Mouse (Mus musculus): Measurements from ENCODE around the gene Rad51b. TPM values are rescaled to one million over a fixed set of nuclear protein-coding genes. Genes with fewer than 3 reads are reported as not detected.
"Not testable (repeated sequence)": the region's sequence is repeated elsewhere in the genome, so short reads cannot be mapped to it uniquely, and the experiment has no call there.

Rad51b gene
- polyA plus RNA-seq, 1 experiment from 2014 or later = 1.4 TPM

DNA sequence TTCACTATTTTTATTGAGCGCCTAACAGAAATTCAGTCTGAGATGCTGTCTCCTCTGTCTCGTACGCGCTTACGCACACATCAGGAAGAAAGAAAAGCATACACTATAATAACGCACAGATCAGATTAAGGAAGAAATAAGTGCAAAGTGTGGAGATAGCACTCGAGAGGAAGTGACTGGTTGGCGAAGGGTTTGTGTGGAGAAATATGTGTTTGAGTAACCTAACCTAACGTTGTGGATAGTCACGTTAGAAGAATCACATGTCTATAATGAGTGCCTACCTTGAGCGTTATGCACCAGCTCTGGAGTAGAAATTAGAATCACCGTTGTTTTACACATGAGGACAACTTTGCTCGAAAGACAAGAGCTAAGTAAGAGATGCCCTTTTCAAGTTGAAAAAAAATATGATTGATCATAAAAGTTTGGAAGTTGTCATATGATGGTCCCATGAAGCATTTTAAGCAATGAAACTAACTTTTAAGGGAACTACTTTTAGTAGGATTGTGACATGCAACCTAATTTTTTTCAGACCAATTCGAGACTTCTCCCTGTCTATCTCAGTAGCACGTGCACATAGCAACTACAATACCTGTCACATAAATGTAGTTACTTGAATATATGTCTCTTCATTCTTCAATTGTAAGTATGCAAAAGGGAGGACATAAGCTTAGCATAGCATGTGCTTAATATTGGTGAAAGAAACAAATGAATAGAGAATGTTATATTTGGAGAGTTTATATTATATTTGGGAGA, 978 bp downstream of the Rad51b start:
- Histone ChIP-seq H3K27ac (replicated peaks) (no peak overlapping the region), H3K27me3 (no peaks in the 10 kb centered on the region), H3K9ac (peak overlapping the region; percentile 48), H3K9me3 (no peaks in the 10 kb centered on the region), H3K4me2 (peak overlapping the region; percentile 66), H3K4me3 (peak overlapping the region; percentile 72), H3K36me3 (peaks cover 4% of the 10 kb centered on the region; the same call in 1 of the 2 replicates), H3K4me1 (replicated peaks) (peaks cover 28% of the 10 kb centered on the region)
- no peak for ATAC-seq (ENCODE audit: low read depth)
- 17% methylated on average over 15 of the region's 15 CpGs for WGBS

DNA sequence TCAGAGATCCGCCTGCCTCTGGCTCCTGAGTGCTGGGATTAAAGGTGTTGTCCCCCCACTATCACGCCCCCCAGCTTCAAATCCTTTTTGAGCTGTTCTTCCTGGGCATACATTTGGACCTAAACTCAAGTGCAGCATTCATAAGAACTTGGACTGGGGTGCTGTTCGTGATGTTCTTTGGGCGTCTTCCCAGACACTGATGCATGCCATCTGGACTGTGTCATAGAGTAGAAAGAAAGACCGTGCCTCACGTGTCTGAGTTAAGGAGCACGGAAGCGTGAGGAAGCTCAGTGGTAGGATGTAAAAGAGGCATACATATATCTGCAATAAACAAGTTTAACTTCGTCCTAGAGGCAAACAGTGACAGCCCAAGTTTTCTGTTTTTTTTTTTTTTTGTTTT, 4.7 kb downstream of the Rad51b start:
- no peaks in the 10 kb centered on the region for H3K9me3 ChIP-seq
- H3K27ac ChIP-seq (replicated peaks) = no peak overlapping the region
- H3K4me3 ChIP-seq = no peak overlapping the region
- H3K27me3 ChIP-seq = no peaks in the 10 kb centered on the region
- 92% methylated on average over 9 of the region's 9 CpGs for WGBS
- no peak overlapping the region for H3K4me2 ChIP-seq
- H3K4me1 ChIP-seq (replicated peaks) = peaks cover 7% of the 10 kb centered on the region
- H3K9ac ChIP-seq = no peak overlapping the region
- ATAC-seq (ENCODE audit: low read depth) = no peak
- H3K36me3 ChIP-seq = no peaks in the 10 kb centered on the region

DNA sequence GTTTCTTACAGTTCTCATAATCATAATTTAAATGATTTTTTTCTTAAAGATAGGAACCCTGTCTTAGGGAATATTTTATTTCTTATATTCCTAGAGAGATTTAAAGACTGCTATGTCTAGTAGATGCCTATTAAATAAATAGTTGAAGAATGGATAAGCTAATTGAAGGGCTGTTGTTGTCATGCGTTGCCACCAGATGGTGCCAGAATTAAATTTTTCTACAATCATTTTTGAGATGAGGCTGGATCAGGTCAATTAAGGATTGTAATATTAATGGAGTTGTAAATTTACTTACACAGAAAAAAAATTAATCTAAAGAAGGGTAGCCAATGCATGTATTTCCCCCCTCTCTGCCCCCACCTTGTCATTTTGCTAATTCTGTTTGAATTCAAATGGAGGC, 8.0 kb downstream of the Rad51b start:
- 52% methylated on average over 1 of the region's 1 CpGs for WGBS
- no peaks in the 10 kb centered on the region for H3K9me3 ChIP-seq
- H3K9ac ChIP-seq = no peak overlapping the region
- no peak for ATAC-seq (ENCODE audit: low read depth)
- no peak overlapping the region for H3K4me2 ChIP-seq
- no peaks in the 10 kb centered on the region for H3K27me3 ChIP-seq
- no peak overlapping the region for H3K4me3 ChIP-seq
- H3K27ac ChIP-seq (replicated peaks) = no peak overlapping the region
- H3K4me1 ChIP-seq (replicated peaks) = no peaks in the 10 kb centered on the region
- no peaks in the 10 kb centered on the region for H3K36me3 ChIP-seq

DNA sequence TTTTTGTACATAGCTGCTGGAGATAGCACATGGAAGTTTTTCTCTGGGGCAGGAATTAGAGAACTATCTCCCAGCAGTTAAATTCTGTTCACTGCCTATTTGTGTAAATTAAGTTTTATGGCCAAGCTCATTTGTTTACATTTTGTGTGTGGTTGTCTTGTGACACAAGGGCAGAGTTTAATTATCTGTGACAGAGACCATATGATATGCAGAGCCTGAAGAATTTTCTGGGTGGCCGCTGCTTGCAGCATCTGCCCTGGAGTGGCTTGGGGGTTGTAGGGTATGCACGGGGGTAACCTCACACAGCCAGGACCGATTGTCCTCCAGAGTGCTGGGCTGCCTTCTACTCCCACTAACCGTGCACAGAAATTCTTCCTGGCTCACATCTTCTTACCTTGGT, 8.9 kb downstream of the Rad51b start:
- Histone ChIP-seq H3K4me2 (no peak overlapping the region), H3K9me3 (no peaks in the 10 kb centered on the region), H3K9ac (no peak overlapping the region), H3K4me3 (no peak overlapping the region), H3K4me1 (replicated peaks) (no peaks in the 10 kb centered on the region), H3K27ac (replicated peaks) (no peak overlapping the region), H3K27me3 (no peaks in the 10 kb centered on the region), H3K36me3 (no peaks in the 10 kb centered on the region)
- WGBS = 75% methylated on average over 4 of the region's 4 CpGs
- no peak for ATAC-seq (ENCODE audit: low read depth)

DNA sequence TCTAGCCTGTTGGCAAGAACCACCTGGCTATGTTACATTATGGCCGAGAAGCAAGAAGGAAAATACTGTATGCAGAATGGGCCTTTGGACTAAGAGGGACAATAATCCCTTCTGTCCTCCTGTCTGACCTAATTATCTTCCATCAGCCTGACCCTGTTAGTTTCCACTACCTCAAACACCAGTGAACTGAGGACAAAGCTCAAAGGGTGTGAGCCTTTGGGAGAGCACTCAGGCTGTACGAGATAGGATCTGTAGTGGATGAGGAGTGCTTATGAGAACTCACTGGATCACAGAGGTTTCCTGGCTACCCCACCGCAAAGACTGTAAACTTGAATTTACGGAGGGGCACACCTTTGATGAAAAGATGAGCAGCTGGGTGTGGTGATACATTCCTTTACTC, 16.6 kb downstream of the Rad51b start:
- no peak overlapping the region for H3K27ac ChIP-seq (replicated peaks)
- no peak for ATAC-seq (ENCODE audit: low read depth)
- H3K9me3 ChIP-seq = no peaks in the 10 kb centered on the region
- 88% methylated on average over 4 of the region's 4 CpGs for WGBS
- H3K4me2 ChIP-seq = no peak overlapping the region
- H3K27me3 ChIP-seq = no peaks in the 10 kb centered on the region
- H3K9ac ChIP-seq = no peak overlapping the region
- no peaks in the 10 kb centered on the region for H3K36me3 ChIP-seq
- no peaks in the 10 kb centered on the region for H3K4me1 ChIP-seq (replicated peaks)
- H3K4me3 ChIP-seq = no peak overlapping the region

DNA sequence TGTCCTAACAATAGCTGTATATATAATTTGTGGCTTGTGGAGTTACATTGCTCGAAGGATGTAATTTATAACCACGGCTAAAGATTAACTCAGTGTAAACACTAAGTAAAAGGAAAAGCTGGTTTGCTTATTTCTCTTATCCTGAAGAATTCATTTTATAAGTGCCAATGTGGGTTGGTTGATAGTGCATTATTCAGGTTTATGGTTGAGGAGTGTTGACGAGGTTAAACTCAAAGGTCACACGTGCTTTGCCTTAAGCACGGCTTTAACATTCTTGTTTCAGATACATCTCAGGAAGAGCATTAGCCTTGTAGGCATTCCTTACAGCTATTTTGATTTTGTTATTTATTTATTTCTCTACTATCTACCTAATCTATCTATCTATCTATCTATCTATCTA, 20.3 kb downstream of the Rad51b start:
- Histone ChIP-seq H3K27me3 (no peaks in the 10 kb centered on the region), H3K9me3 (no peaks in the 10 kb centered on the region), H3K4me3 (no peak overlapping the region), H3K4me2 (no peak overlapping the region), H3K4me1 (replicated peaks) (no peaks in the 10 kb centered on the region), H3K9ac (no peak overlapping the region), H3K36me3 (no peaks in the 10 kb centered on the region), H3K27ac (replicated peaks) (no peak overlapping the region)
- 88% methylated on average over 5 of the region's 5 CpGs for WGBS
- no peak for ATAC-seq (ENCODE audit: low read depth)

DNA sequence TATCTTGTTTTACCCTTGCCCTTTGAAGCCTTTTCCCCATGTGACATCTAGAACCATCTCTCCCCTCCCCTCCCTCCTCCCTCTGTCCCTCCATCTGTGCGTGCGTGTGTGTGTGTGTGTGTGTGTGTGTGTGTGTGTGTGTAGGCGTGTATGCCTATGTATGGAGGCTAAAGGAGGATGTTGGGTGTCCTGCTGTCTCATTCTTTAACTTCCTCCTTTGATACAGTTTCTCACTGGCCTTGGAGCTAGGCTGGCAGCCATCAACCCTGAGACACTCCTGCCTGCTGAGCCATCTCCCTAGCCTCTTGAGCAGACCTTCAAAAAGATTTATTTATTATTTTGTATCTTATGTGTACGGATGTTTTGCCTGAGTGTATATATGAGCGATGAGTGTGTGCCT, 23.8 kb downstream of the Rad51b start:
- 84% methylated on average over 5 of the region's 5 CpGs for WGBS
- no peaks in the 10 kb centered on the region for H3K36me3 ChIP-seq
- H3K4me1 ChIP-seq (replicated peaks) = no peaks in the 10 kb centered on the region
- no peak overlapping the region for H3K4me2 ChIP-seq
- no peak overlapping the region for H3K9ac ChIP-seq
- ATAC-seq (ENCODE audit: low read depth) = no peak
- H3K4me3 ChIP-seq = no peak overlapping the region
- H3K9me3 ChIP-seq = no peaks in the 10 kb centered on the region
- H3K27me3 ChIP-seq = no peaks in the 10 kb centered on the region
- no peak overlapping the region for H3K27ac ChIP-seq (replicated peaks)

DNA sequence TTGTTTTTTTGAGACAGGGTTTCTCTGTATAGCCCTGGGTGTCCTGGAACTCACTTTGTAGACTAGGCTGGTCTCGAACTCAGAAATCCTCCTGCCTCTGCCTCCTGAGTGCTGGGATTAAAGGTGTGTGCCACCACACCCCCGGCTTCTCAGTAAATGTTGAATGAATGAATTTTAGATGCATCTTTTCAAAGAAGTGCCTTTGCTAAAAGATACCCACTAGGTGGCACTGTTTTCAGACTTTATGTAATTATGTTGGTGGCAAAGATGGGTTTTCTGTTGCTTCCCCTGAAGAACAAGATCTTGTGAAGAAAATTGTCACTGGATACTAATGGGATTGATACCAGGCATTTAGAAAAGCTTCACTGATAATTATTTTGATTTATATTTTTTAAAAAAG, 25.5 kb downstream of the Rad51b start:
- WGBS = 72% methylated on average over 2 of the region's 2 CpGs
- H3K9ac ChIP-seq; H3K27ac ChIP-seq (replicated peaks); ATAC-seq (ENCODE audit: low read depth); H3K27me3 ChIP-seq; H3K4me3 ChIP-seq; H3K9me3 ChIP-seq; H3K4me1 ChIP-seq (replicated peaks); H3K36me3 ChIP-seq; H3K4me2 ChIP-seq: not testable (repeated sequence)

DNA sequence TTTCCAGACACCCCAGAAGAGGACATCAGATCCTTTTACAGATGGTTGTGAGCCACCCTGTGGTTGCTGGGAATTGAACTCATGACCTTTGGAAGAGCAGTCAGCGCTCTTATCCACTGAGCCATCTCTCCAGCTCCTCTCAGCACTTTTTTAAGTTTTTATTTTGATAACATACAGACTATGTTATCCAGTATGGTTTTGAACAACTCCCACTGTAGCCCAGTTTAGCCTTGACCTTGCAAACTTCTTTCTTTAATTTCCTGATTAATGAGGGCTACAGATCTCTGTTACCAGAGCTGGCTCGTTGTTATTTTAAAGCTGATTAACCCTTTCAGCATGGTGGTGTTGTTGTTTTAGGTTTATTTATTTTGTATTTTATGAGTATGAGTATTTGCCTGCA, 29.2 kb downstream of the Rad51b start:
- no peak for ATAC-seq (ENCODE audit: low read depth)
- 64% methylated on average over 2 of the region's 2 CpGs for WGBS

DNA sequence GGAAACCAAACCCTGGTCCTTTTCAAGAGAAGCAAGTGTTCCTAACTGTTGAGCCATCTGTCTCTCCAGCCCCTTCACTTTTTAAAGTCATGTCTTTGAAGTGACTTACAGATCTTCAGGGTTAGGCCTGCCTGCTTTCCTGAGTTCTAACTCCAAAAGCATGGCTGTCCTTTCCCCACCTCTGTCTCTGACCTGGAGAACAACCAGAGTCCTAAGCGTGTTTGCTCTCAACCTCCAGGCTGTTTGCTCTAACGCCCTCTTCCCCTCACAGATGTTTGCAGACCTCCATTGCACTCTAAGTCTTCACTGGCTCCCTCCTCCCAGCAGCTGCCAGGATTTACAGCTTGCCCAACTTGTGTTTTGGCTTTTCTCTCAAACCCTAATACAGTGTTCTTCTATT, 29.7 kb downstream of the Rad51b start:
- H3K4me3 ChIP-seq = no peak overlapping the region
- no peaks in the 10 kb centered on the region for H3K36me3 ChIP-seq
- H3K4me1 ChIP-seq (replicated peaks) = no peaks in the 10 kb centered on the region
- no peak for ATAC-seq (ENCODE audit: low read depth)
- WGBS = 63% methylated on average over 2 of the region's 2 CpGs
- no peak overlapping the region for H3K4me2 ChIP-seq
- H3K9me3 ChIP-seq = no peaks in the 10 kb centered on the region
- H3K27me3 ChIP-seq = no peaks in the 10 kb centered on the region
- H3K9ac ChIP-seq = no peak overlapping the region
- no peak overlapping the region for H3K27ac ChIP-seq (replicated peaks)

More for the DNA sequence above, 29.2 kb downstream of the Rad51b start:
- Histone ChIP-seq H3K36me3 (no peaks in the 10 kb centered on the region), H3K9me3 (no peaks in the 10 kb centered on the region), H3K4me3 (no peak overlapping the region), H3K4me2 (no peak overlapping the region), H3K27me3 (no peaks in the 10 kb centered on the region), H3K27ac (replicated peaks) (no peak overlapping the region), H3K4me1 (replicated peaks) (no peaks in the 10 kb centered on the region), H3K9ac (no peak overlapping the region)

DNA sequence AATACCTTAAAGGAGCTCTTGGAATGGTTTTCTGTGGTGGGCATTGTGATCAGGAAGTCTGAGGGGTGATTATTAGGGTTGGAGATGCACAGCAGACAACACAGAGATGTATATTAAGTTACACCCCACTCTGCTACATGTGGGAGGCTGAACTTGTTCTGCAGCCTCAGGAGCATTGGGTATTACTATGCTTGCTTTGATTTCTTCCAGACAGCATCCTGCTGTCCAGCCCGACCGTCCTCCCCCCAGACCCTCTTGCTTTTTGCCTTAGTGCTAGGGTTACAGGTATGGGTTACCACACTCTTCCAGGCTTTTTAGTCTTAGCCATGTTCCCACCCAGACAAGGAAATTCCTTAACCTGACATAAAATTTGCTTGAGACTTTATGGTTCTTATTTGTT, 30.8 kb downstream of the Rad51b start:
- H3K27ac ChIP-seq (replicated peaks) = no peak overlapping the region
- 93% methylated on average over 2 of the region's 2 CpGs for WGBS
- H3K4me3 ChIP-seq = no peak overlapping the region
- H3K27me3 ChIP-seq = no peaks in the 10 kb centered on the region
- H3K4me1 ChIP-seq (replicated peaks) = no peaks in the 10 kb centered on the region
- H3K4me2 ChIP-seq = no peak overlapping the region
- no peak for ATAC-seq (ENCODE audit: low read depth)
- H3K9ac ChIP-seq = no peak overlapping the region
- H3K9me3 ChIP-seq = no peaks in the 10 kb centered on the region
- no peaks in the 10 kb centered on the region for H3K36me3 ChIP-seq

DNA sequence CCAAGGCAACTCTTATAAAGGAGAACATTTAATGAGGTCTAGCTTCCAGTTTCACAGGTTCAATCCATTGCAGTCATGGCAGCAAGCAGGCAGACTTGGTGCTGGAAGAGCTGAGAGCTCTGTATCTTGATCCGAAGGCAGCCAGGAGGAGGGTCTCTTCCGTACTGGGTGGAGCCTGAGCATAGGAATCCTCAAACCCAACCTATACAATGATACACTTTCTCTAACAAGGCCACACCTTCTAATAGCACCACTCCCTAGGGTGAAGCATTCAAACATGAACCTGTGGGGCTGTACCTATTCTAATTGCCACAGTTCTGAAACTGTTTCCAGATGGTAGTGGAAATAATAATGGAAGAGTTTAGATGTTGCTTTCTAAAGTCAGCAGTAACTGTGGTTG, 33.5 kb downstream of the Rad51b start:
- no peak for ATAC-seq (ENCODE audit: low read depth)

DNA sequence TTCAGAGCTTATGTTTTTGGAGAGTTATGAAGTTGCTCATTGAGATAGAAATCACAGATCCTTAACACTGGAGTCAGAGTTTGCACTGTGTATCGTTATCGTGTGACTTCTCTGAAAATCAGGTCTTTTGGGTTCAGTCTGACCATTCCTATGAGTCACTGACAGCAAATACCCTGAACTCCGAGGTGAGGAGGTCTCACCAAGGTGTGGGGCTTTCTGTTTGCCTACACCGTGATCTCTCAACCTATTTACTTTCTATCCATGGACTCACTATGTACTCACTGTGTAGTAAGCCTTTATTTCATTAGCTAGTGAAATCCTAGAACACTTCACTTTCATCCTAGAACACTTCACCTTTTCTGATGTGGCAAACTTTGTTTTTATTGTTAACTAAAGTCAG, 34.6 kb downstream of the Rad51b start:
- WGBS = 88% methylated on average over 4 of the region's 4 CpGs
- Histone ChIP-seq H3K4me3 (no peak overlapping the region), H3K27me3 (no peaks in the 10 kb centered on the region), H3K4me1 (replicated peaks) (no peaks in the 10 kb centered on the region), H3K27ac (replicated peaks) (no peak overlapping the region), H3K4me2 (no peak overlapping the region), H3K9me3 (peaks cover 7% of the 10 kb centered on the region; the same call in 1 of the 2 replicates), H3K9ac (no peak overlapping the region), H3K36me3 (peaks cover 9% of the 10 kb centered on the region; the same call in 1 of the 2 replicates)
- ATAC-seq (ENCODE audit: low read depth) = no peak

More for the DNA sequence above, 33.5 kb downstream of the Rad51b start:
- 82% methylated on average over 2 of the region's 2 CpGs for WGBS
- Histone ChIP-seq H3K27me3 (no peaks in the 10 kb centered on the region), H3K27ac (replicated peaks) (no peak overlapping the region), H3K4me2 (no peak overlapping the region), H3K4me3 (no peak overlapping the region), H3K36me3 (peaks cover 9% of the 10 kb centered on the region; the same call in 1 of the 2 replicates), H3K9ac (no peak overlapping the region), H3K9me3 (peaks cover 7% of the 10 kb centered on the region; the same call in 1 of the 2 replicates), H3K4me1 (replicated peaks) (no peaks in the 10 kb centered on the region)
